ENCODE assay signal across 8 mouse cellular contexts in the genomic region with DNA sequence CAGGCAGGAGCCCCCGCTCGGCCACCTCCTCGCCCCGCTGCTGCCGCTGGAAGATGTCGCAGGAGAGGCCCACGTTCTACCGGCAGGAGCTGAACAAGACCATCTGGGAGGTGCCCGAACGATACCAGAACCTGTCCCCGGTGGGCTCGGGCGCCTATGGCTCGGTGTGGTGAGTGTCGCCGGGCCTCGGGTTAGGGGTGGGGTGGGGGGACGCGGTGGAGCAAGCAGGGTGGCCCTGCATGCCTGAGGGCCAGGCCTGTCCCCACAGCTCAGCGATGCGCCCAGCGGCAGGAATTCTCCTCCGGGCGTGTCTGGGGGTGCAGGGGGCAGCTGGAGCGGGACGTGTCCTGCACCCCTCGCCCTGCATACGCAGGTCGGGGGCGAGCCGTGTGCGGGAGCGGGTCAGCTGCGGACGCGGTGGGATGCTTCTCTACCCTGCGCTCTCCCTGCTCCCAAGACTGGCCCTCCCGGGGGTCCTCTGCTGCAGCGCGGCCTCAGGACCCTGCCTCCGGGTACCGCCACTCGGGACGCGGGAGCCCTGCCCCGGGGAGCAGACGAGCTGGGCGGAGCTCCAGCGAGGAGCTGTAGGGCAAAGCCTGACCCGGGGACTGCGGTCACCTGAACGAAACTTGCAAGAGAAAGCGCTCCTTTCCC. TPM values are rescaled to one million over a fixed set of nuclear protein-coding genes. Genes with fewer than 3 reads are reported as not detected.
DNase-seq lines count a peak whose midpoint lies in the region; ATAC-seq and TF ChIP-seq lines count a peak whose summit lies in the region.

No protein-coding gene starts in this region.

- peak overlapping the region; percentile 68 for H3K4me2 ChIP-seq in intestine, postnatal 0 days (replicated peaks; ENCODE audit: low read depth)
- peak overlapping the region; percentile 86 for H3K4me2 ChIP-seq in lung, embryonic 14.5 days

- H3K27ac ChIP-seq in intestine, postnatal 0 days (ENCODE audit: low read depth, low read length): peak overlapping the region; percentile 98
- peak overlapping the region; percentile 96 for H3K27ac ChIP-seq in lung, embryonic 14.5 days (ENCODE audit: low read depth)

- under 1% methylated on average over 47 of the region's 53 CpGs for WGBS in intestine, postnatal 0 days
- WGBS in lung, embryonic 14.5 days: under 1% methylated on average over 53 of the region's 53 CpGs

- no peaks in the 10 kb centered on the region for H3K36me3 ChIP-seq in intestine, postnatal 0 days (ENCODE audit: control insufficient read depth, insufficient read depth)
- H3K36me3 ChIP-seq in lung, embryonic 14.5 days (ENCODE audit: insufficient read depth): peaks cover 7% of the 10 kb centered on the region; the same call in 1 of the 2 replicates

- H3K4me3 ChIP-seq in intestine, postnatal 0 days (ENCODE audit: low read depth, low read length): peak overlapping the region; percentile 89
- H3K4me3 ChIP-seq in lung, embryonic 14.5 days (ENCODE audit: low read depth, low read length): peak overlapping the region; percentile 99

- DNase-seq in 3134 (ENCODE audit: extremely low read depth, insufficient read length, low spot score): peak; percentile 74
- DNase-seq in Muller cell, postnatal 12 days (ENCODE audit: inconsistent ontology term): peak; percentile 65
- peak; percentile 61 to 62 for DNase-seq in cerebellum, postnatal 14 days
- peak; percentile 61 for DNase-seq in gastrocnemius, postnatal 14 days
- peak; percentile 70 for DNase-seq in lung, embryonic 14.5 days
- peak; percentile 47 for DNase-seq in ovary, postnatal 14 days (ENCODE audit: low spot score)
- peak; percentile 55 for DNase-seq in urinary bladder, postnatal 14 days (ENCODE audit: low spot score)

- H3K9ac ChIP-seq in intestine, postnatal 0 days (ENCODE audit: low read depth, low read length): peak overlapping the region; percentile 95
- H3K9ac ChIP-seq in lung, embryonic 14.5 days: peak overlapping the region; percentile 93

- H3K27me3 ChIP-seq in intestine, postnatal 0 days (replicated peaks; ENCODE audit: control insufficient read depth, insufficient read depth, low read length): no peaks in the 10 kb centered on the region
- peaks cover 12% of the 10 kb centered on the region for H3K27me3 ChIP-seq in lung, embryonic 14.5 days (ENCODE audit: insufficient read depth, low read length)

- intact Hi-C loops in gastrocnemius, postnatal 14 days (cut with DNase I; ENCODE audit: low total_unique reads): loop anchor here (10.0 kb wide), 1 partner anchor 63 kb away; no protein-coding TSS in a partner anchor

- H3K4me1 ChIP-seq in intestine, postnatal 0 days (replicated peaks; ENCODE audit: control insufficient read depth, insufficient read depth, low read length): peaks cover 8% of the 10 kb centered on the region
- peaks cover 31% of the 10 kb centered on the region for H3K4me1 ChIP-seq in lung, embryonic 14.5 days (ENCODE audit: insufficient read depth)

- TF ChIP-seq CTCF in intestine, postnatal 0 days (IDR thresholded peaks at IDR 0.05; ENCODE audit: low read depth): peak; percentile 60
- peak; percentile 48 for TF ChIP-seq CTCF in lung, embryonic 14.5 days (IDR thresholded peaks at IDR 0.05; ENCODE audit: low read depth)

- no peaks in the 10 kb centered on the region for H3K9me3 ChIP-seq in intestine, postnatal 0 days (ENCODE audit: control insufficient read depth)
- no peaks in the 10 kb centered on the region for H3K9me3 ChIP-seq in lung, embryonic 14.5 days (ENCODE audit: low read depth, low read length)

- peak; percentile 20 for ATAC-seq in intestine, postnatal 0 days
- ATAC-seq in lung, embryonic 14.5 days (ENCODE audit: insufficient read depth): peak; percentile 61

RNA-seq across cellular contexts. Expression of a gene that starts 0.7 kb away (rescaled TPM):
- 10 to 100 TPM; 60.8 to 63.8 TPM for total RNA-seq in gastrocnemius, postnatal 14 days (2021)
- 23.6 and 24.6 TPM in 2 replicates for polyA plus RNA-seq in intestine, postnatal 0 days (2015; fragmentation: Nextera tagmentation; extraction: Ambion mirVana)
- 76.1 and 77.4 TPM in 2 replicates for polyA plus RNA-seq in lung, embryonic 14.5 days (2014; fragmentation: Nextera tagmentation; extraction: Ambion mirVana)

RNA-seq across cellular contexts. Expression of a gene that starts 1.8 kb away (rescaled TPM):
- under 1 TPM; 0.33 to 0.64 TPM for total RNA-seq in gastrocnemius, postnatal 14 days (2021)
- polyA plus RNA-seq in intestine, postnatal 0 days (2015; fragmentation: Nextera tagmentation; extraction: Ambion mirVana): 0.17 and 0.40 TPM in 2 replicates
- 0.33 and 0.49 TPM in 2 replicates for polyA plus RNA-seq in lung, embryonic 14.5 days (2014; fragmentation: Nextera tagmentation; extraction: Ambion mirVana)

RNA-seq across cellular contexts. Expression of a gene that starts 34.1 kb away (rescaled TPM):
- total RNA-seq in gastrocnemius, postnatal 14 days (2021): under 1 TPM in 1 of 2 experiments, not detected in 1; 0.53 TPM
- 1.2 and 1.5 TPM in 2 replicates for polyA plus RNA-seq in intestine, postnatal 0 days (2015; fragmentation: Nextera tagmentation; extraction: Ambion mirVana)
- 3.1 and 5.2 TPM in 2 replicates for polyA plus RNA-seq in lung, embryonic 14.5 days (2014; fragmentation: Nextera tagmentation; extraction: Ambion mirVana)

Comparison
In these comparisons a context has a peak if more than half of its experiments do, and no peak if none do; other contexts are left out.
1. Peak in every context shown above with its lines: DNase-seq, ATAC-seq, H3K4me3 ChIP-seq and H3K27ac ChIP-seq.